Comparison of ENCODE assay signal across 17 mouse cellular contexts in genomic region chr2:27665284-27665683, GRCm38 (mm10).
"Had no signal": no experiment of that assay in that cellular context is flagged by ENCODE, and none has a peak within 500 bp of the region (broad histone marks: within the 10 kb centered on the region; RNA-seq: fewer than 3 reads in every experiment).

No protein-coding gene starts in this region.

- H3K36me3 ChIP-seq: intestine, embryonic 15.5 days; kidney, embryonic 15.5 days; limb, embryonic 12.5 days; limb, embryonic 15.5 days had no signal

- H3K9me3 ChIP-seq: intestine, embryonic 15.5 days; kidney, embryonic 15.5 days; limb, embryonic 15.5 days had no signal

- H3K9ac ChIP-seq: intestine, embryonic 15.5 days; kidney, embryonic 15.5 days; limb, embryonic 12.5 days; limb, embryonic 15.5 days had no signal

- DNase-seq: kidney, adult 11 months; kidney, adult 8-10 months; kidney, postnatal 10 days; kidney, postnatal 36 days; layer of hippocampus, postnatal 36 days; left cerebral cortex, postnatal 4 days; lung, adult 2 months; midbrain, embryonic 14.5 days; thymus, adult 2 months; thymus, postnatal 25 days had no signal

- H3K27ac ChIP-seq: intestine, embryonic 15.5 days; kidney, embryonic 15.5 days; limb, embryonic 12.5 days; limb, embryonic 15.5 days; macrophage had no signal

- H3K4me3 ChIP-seq: intestine, embryonic 15.5 days; kidney, embryonic 15.5 days; limb, embryonic 12.5 days; limb, embryonic 15.5 days; megakaryocyte, embryonic 14.5 days had no signal

- H3K27me3 ChIP-seq: intestine, embryonic 15.5 days; limb, embryonic 12.5 days; limb, embryonic 15.5 days had no signal

- H3K4me2 ChIP-seq: intestine, embryonic 15.5 days; kidney, embryonic 15.5 days; limb, embryonic 12.5 days; limb, embryonic 15.5 days; midbrain, embryonic 11.5 days had no signal

- ATAC-seq: intestine, embryonic 15.5 days had no signal
